9 mouse cellular contexts compared by ENCODE assay signal in the genomic region with DNA sequence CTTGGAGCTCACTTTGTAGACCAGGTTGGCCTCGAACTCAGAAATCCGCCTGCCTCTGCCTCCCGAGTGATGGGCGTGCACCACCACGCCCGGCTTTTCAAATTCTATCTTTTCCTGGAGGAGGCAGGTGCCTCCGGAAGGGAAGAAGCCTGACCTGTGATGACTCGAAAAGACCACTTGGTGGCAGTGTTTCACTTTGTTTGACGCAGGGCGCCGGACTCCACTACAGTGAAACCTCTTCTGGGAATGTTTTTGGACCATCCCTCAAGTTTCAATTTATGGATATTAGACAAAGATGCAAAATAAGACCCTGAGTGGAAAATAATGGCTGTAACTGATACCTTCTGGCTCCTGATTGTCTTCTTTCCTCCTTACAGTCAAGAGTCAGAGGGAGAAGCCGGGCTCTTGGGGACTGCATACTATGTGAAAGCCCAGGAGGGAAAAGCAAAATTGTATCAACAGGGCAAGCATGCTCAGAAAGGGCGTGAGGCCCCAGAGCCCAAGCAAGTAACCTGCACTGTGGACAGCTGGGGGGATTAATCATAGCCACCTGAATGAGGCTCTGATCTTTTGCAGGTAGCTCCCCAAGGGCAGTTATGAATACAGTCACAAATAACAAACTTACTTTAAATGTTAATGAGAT. TPM values are rescaled to one million over a fixed set of nuclear protein-coding genes. Genes with fewer than 3 reads are reported as not detected.
DNase-seq lines count a peak whose midpoint lies in the region; ATAC-seq and TF ChIP-seq lines count a peak whose summit lies in the region.
"Had no signal": no experiment of that assay in that cellular context is flagged by ENCODE, and none has a peak within 500 bp of the region (broad histone marks: within the 10 kb centered on the region; RNA-seq: fewer than 3 reads in every experiment).

No protein-coding gene starts in this region.

- TF ChIP-seq CTCF in testis, adult 2 months (IDR thresholded peaks at IDR 0.05; ENCODE audit: control insufficient read depth, insufficient read depth, insufficient replicate concordance, low read depth, low read length): peak; percentile 70; the same call in 1 of the 2 replicates

- H3K4me3 ChIP-seq in testis, adult 2 months (ENCODE audit: control insufficient read depth, low read depth, low read length): no peak overlapping the region
- H3K4me3 ChIP-seq: megakaryocyte, embryonic 14.5 days had no signal

- no peak overlapping the region for H3K27ac ChIP-seq in testis, adult 2 months (ENCODE audit: control insufficient read depth, insufficient read depth, low read depth, low read length)

- no peaks in the 10 kb centered on the region for H3K36me3 ChIP-seq in testis, adult 2 months (ENCODE audit: control insufficient read depth, insufficient read depth, low read length)

- no peak for TF ChIP-seq POLR2A in testis, adult 2 months (IDR thresholded peaks at IDR 0.05; ENCODE audit: control insufficient read depth, low read depth, low read length)

- peak; percentile 47 for DNase-seq in gastrocnemius, adult 18-20 months (ENCODE audit: low spot score)
- no peak for DNase-seq in gastrocnemius, postnatal 25 days
- DNase-seq in MEL-GATA-1-ER (ENCODE audit: extremely low read depth, low read depth): peak; percentile 50
- DNase-seq in cerebellum, adult 9-10 months: peak; percentile 79
- DNase-seq in frontal cortex, adult 2 months (ENCODE audit: extremely low spot score in 1 of 2, low spot score in 1 of 2): peak; percentile 20 to 89
- peak; percentile 63 for DNase-seq in layer of hippocampus, adult 9-10 months (ENCODE audit: low spot score)

- peaks cover 7% of the 10 kb centered on the region for H3K4me1 ChIP-seq in testis, adult 2 months (ENCODE audit: control insufficient read depth, insufficient read depth, low read length)

- no peaks in the 10 kb centered on the region for H3K27me3 ChIP-seq in testis, adult 2 months (ENCODE audit: control insufficient read depth, insufficient read depth, low read length)

- peak; percentile 78 for ATAC-seq in megakaryocyte, adult 5-6 weeks (ENCODE audit: poor library complexity, severe bottlenecking)

RNA-seq across cellular contexts. Expression of gene Slc28a3, which starts 26.8 kb away (rescaled TPM):
- not detected for total RNA-seq in gastrocnemius, adult 18-20 months (2021)
- total RNA-seq in gastrocnemius, postnatal 25 days (2021): not detected
- polyA plus RNA-seq in frontal cortex, adult 2 months (2012; rRNA removed): 0.06 TPM in 1 of 2 replicates, not detected in the other
- not detected in 2 replicates for total RNA-seq in megakaryocyte, adult 5-6 weeks (2015)
- total RNA-seq in megakaryocyte, adult 5-6 weeks (2017): not detected in 2 replicates
- 1.5 and 2.0 TPM in 2 replicates for polyA plus RNA-seq in testis, adult 2 months (2012; rRNA removed)
